Mouse (Mus musculus): ENCODE measurements around the gene 4930404H24Rik. TPM values are rescaled to one million over a fixed set of nuclear protein-coding genes. Genes with fewer than 3 reads are reported as not detected.
A peak's percentile ranks its signal among the peaks of the same experiment; 100 is the strongest.

Gene 4930404H24Rik
- polyA plus RNA-seq, 1 experiment from 2014 or later: not detected

- no peak overlapping the region for H3K4me3 ChIP-seq
- WGBS: 89% methylated on average over 6 of the region's 6 CpGs
- no peak for ATAC-seq (replicated peaks)
- H3K36me3 ChIP-seq: no peaks in the 10 kb centered on the region
- no peak overlapping the region for H3K4me2 ChIP-seq (replicated peaks)
- H3K4me1 ChIP-seq: peaks cover 14% of the 10 kb centered on the region
- H3K27me3 ChIP-seq: no peaks in the 10 kb centered on the region
- no peaks in the 10 kb centered on the region for H3K9me3 ChIP-seq
- H3K9ac ChIP-seq (replicated peaks): no peak overlapping the region
- H3K27ac ChIP-seq (replicated peaks): no peak overlapping the region
Measured at GRCm38 (mm10) chr2:153515582-153515981, 23.0 kb downstream of the 4930404H24Rik start.

DNA sequence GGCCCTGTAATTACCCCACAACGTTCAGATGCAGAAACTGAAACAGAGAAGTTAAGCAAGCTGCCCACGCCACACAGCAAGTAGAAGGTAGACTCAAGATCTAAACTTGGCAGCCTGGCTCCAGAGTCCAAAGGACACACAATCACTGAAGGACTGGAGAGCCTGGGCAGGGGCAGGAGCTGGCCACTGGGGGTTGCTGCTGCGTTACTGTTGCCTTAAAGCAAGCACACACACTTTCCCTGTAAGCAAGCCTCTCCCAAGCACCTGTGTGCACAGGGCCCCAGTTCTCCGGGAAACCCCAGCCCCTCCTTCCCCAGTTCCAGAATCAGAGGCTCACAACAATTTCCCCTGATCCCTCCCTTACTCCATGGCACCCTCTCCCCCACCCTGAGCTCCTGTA is 24.4 kb downstream of the 4930404H24Rik start:
- peaks cover 11% of the 10 kb centered on the region for H3K4me1 ChIP-seq
- H3K27ac ChIP-seq (replicated peaks): no peak overlapping the region
- no peak overlapping the region for H3K9ac ChIP-seq (replicated peaks)
- H3K4me3 ChIP-seq: no peak overlapping the region
- no peaks in the 10 kb centered on the region for H3K27me3 ChIP-seq
- WGBS: 46% methylated on average over 4 of the region's 4 CpGs
- H3K4me2 ChIP-seq (replicated peaks): no peak overlapping the region
- H3K36me3 ChIP-seq: no peaks in the 10 kb centered on the region
- no peaks in the 10 kb centered on the region for H3K9me3 ChIP-seq
- no peak for ATAC-seq (replicated peaks)

- H3K4me3 ChIP-seq: no peak overlapping the region
- WGBS: 79% methylated on average over 9 of the region's 9 CpGs
- H3K9ac ChIP-seq (replicated peaks): no peak overlapping the region
- peaks cover 11% of the 10 kb centered on the region for H3K4me1 ChIP-seq
- no peak for ATAC-seq (replicated peaks)
- H3K4me2 ChIP-seq (replicated peaks): no peak overlapping the region
- H3K36me3 ChIP-seq: no peaks in the 10 kb centered on the region
- no peaks in the 10 kb centered on the region for H3K9me3 ChIP-seq
- no peaks in the 10 kb centered on the region for H3K27me3 ChIP-seq
- no peak overlapping the region for H3K27ac ChIP-seq (replicated peaks)
Measured at GRCm38 (mm10) chr2:153520057-153520456, 27.5 kb downstream of the 4930404H24Rik start.

- peak; percentile 52 for ATAC-seq (replicated peaks)
- H3K9me3 ChIP-seq: no peaks in the 10 kb centered on the region
- no peaks in the 10 kb centered on the region for H3K36me3 ChIP-seq
- H3K4me2 ChIP-seq (replicated peaks): no peak overlapping the region
- H3K27ac ChIP-seq (replicated peaks): no peak overlapping the region; the same call in 1 of the 2 replicates
- WGBS: 26% methylated on average over 4 of the region's 4 CpGs
- H3K9ac ChIP-seq (replicated peaks): no peak overlapping the region
- peaks cover 28% of the 10 kb centered on the region for H3K4me1 ChIP-seq
- no peaks in the 10 kb centered on the region for H3K27me3 ChIP-seq
- no peak overlapping the region for H3K4me3 ChIP-seq
Measured at GRCm38 (mm10) chr2:153522270-153522669, 29.7 kb downstream of the 4930404H24Rik start.

- WGBS: 65% methylated on average over 9 of the region's 9 CpGs
Measured at GRCm38 (mm10) chr2:153523143-153523542, 30.6 kb downstream of the 4930404H24Rik start.

DNA sequence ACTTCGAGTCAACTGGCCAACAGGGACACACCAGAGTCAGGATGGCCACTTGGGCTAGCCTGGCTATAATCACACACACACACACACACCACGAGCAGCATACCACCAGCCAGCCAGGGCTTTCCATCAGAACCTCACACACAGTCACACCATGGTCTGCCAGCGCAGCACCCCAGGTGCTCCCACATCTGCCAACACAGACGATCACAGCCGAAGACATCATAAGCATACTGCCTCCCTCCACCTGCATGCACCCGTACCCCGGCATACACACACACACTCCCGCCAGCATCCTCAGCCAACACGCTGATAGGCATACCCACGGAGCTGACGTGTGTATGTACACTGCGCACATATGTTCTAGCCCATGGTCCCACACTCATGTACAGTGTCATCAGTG is 31.1 kb downstream of the 4930404H24Rik start:
- no peaks in the 10 kb centered on the region for H3K27me3 ChIP-seq
- H3K36me3 ChIP-seq: no peaks in the 10 kb centered on the region
- H3K9ac ChIP-seq (replicated peaks): no peak overlapping the region
- peaks cover 32% of the 10 kb centered on the region for H3K4me1 ChIP-seq
- H3K9me3 ChIP-seq: no peaks in the 10 kb centered on the region
- no peak overlapping the region for H3K4me3 ChIP-seq
- no peak overlapping the region for H3K27ac ChIP-seq (replicated peaks)
- no peak overlapping the region for H3K4me2 ChIP-seq (replicated peaks)
- 81% methylated on average over 12 of the region's 12 CpGs for WGBS
- no peak for ATAC-seq (replicated peaks)

More at GRCm38 (mm10) chr2:153523143-153523542, 30.6 kb downstream of the 4930404H24Rik start:
- no peak for ATAC-seq (replicated peaks)
- H3K4me3 ChIP-seq: no peak overlapping the region
- H3K9ac ChIP-seq (replicated peaks): no peak overlapping the region
- no peaks in the 10 kb centered on the region for H3K36me3 ChIP-seq
- H3K27ac ChIP-seq (replicated peaks): no peak overlapping the region
- peaks cover 32% of the 10 kb centered on the region for H3K4me1 ChIP-seq
- H3K27me3 ChIP-seq: no peaks in the 10 kb centered on the region
- H3K4me2 ChIP-seq (replicated peaks): no peak overlapping the region
- no peaks in the 10 kb centered on the region for H3K9me3 ChIP-seq

GRCm38 (mm10) chr2:153524727-153525126 is 32.1 kb downstream of the 4930404H24Rik start:
- H3K9ac ChIP-seq (replicated peaks): no peak overlapping the region
- H3K36me3 ChIP-seq: no peaks in the 10 kb centered on the region
- no peaks in the 10 kb centered on the region for H3K27me3 ChIP-seq
- H3K27ac ChIP-seq (replicated peaks): no peak overlapping the region
- H3K4me3 ChIP-seq: no peak overlapping the region
- WGBS: 67% methylated on average over 2 of the region's 2 CpGs
- ATAC-seq (replicated peaks): no peak
- peaks cover 32% of the 10 kb centered on the region for H3K4me1 ChIP-seq
- no peaks in the 10 kb centered on the region for H3K9me3 ChIP-seq
- H3K4me2 ChIP-seq (replicated peaks): no peak overlapping the region

GRCm38 (mm10) chr2:153525906-153526311 is 33.3 kb downstream of the 4930404H24Rik start:
- Histone ChIP-seq H3K4me2 (replicated peaks) (no peak overlapping the region), H3K4me3 (no peak overlapping the region), H3K27ac (replicated peaks) (no peak overlapping the region), H3K9ac (replicated peaks) (no peak overlapping the region), H3K9me3 (no peaks in the 10 kb centered on the region), H3K4me1 (peaks cover 37% of the 10 kb centered on the region), H3K36me3 (no peaks in the 10 kb centered on the region), H3K27me3 (no peaks in the 10 kb centered on the region; the same call in 1 of the 2 replicates)
- 15% methylated on average over 10 of the region's 10 CpGs for WGBS
- ATAC-seq (replicated peaks): no peak

DNA sequence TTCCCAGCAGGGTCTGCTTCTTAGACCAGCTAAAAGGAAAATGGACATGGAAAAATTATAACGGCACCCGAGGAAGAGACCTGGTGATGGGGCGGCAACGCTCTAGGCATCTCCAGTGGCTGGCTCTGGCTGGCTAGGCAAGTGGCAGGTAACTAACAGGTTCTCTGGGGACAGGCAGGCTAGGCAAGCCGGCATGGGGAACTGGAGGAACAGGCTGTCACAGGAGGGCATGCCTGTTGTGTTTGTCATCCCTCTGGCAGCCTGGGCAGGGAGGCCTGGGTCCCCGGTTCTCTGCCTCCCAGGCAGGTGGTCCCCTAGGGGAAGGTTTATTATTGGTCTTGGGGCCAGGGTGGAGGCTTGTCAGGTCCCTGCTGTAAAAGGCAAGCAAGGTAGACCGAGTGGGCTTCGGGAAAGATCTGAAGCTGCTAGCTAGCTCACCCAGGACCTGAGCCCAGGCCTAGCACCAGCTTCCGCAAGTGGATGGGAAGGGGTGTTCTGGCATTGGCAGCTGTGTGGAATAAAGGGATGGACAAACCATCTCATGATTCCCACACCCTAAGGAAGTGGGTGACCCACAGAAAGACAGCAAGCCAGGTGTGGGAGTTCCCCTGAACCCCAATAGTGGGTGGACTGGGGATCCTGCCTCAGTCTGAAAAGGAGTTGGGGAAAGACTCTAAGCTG is 34.4 kb downstream of the 4930404H24Rik start:
- Histone ChIP-seq H3K9me3 (no peaks in the 10 kb centered on the region), H3K4me1 (peaks cover 36% of the 10 kb centered on the region), H3K27me3 (no peaks in the 10 kb centered on the region; the same call in 1 of the 2 replicates), H3K9ac (replicated peaks) (peak overlapping the region; percentile 59; the same call in 1 of the 2 replicates), H3K36me3 (no peaks in the 10 kb centered on the region), H3K4me3 (peak overlapping the region; percentile 80), H3K27ac (replicated peaks) (peak overlapping the region; percentile 76), H3K4me2 (replicated peaks) (peak overlapping the region; percentile 73)
- WGBS: 47% methylated on average over 9 of the region's 9 CpGs
- ATAC-seq (replicated peaks): no peak

DNA sequence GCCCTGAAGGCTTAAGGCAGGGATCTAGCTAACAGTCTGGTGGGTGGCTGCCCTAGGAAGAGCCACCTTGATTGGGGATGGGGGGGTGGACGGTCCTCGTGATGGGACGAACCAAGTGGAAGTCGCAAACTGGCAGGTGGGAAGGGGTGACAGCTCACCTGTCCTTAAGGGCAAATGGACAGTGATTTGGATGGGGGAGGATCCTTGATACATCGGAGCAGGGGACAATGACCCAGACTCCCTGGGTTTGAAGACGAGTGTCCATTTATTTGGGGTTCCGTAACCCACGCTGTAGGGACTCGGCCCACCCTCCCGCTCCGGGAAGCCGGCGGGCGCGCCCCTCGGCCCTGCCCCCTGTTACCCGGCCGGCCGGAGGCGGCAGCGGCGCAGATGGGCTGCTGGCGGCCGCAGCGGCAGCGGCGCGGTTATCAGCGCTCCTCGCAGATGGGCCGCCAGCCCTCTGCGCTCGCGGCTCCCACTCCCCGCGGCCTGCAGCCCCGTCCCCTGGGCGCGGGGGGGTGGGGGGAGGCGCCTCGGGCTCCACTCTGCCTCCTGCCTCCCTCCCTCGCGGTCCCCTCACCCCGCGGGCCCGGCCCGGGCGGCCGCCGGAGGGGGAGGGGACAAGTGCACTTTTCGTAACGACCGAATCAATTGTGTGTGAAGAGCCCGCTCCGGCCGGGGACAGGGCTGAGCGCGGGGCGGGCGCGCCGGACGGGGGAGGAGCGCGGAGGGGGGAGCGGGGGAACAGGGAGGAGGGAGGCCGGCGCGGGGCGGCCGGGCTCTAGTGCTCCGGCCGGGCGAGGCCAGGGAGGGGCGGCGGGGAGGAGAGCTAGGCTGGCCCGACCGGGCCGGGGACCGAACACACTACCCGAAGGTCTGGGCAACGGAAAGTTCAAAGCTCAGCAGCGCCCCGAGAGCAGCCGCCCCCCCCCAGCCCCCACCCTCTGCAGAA is 35.3 kb downstream of the 4930404H24Rik start:
- ATAC-seq (replicated peaks): peak; percentile 27
- WGBS: 2% methylated on average over 63 of the region's 85 CpGs
- Histone ChIP-seq H3K4me1 (peaks cover 27% of the 10 kb centered on the region), H3K27me3 (no peaks in the 10 kb centered on the region; the same call in 1 of the 2 replicates), H3K27ac (replicated peaks) (peak overlapping the region; percentile 76), H3K9ac (replicated peaks) (peak overlapping the region; percentile 59), H3K36me3 (no peaks in the 10 kb centered on the region), H3K4me3 (peak overlapping the region; percentile 80), H3K9me3 (no peaks in the 10 kb centered on the region), H3K4me2 (replicated peaks) (peak overlapping the region; percentile 73)

DNA sequence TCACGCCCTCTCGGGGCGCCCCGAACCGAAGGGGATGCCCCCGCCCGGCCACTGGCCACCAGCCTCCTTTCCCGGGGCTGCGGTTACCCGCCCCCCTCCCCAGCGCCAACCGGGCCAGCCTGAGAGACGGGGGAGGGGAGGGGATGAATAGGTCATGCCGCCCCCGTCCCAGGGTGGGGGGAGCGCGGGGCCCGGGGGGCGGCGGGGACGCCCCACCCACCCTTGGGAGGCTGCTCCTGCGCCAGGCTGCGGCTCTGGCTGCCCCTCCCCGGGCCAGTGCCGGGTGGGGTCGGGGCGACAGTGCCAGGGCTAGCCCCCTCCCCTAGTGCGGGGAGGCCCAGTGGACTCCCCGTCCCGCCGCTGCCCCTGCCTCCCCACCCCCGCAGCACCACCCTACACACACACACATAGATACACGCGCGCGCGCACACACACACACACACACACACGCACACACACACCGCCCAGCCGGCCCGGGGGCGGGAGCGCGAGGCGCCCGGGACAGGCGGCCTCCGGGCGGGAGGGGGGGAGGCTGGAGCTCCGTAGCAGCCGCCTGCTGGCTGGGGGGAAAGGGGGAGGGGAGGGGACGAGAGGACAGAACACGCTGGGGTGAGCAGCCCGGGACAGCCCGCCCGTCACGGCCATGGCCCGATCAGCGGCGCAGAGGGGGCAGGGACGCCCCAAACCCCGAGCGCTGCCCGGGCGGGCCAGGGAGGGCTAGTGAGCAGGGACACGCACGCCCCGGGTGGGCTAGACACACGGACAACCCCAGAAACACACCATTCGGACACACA is 36.2 kb downstream of the 4930404H24Rik start:
- ATAC-seq (replicated peaks): peak; percentile 56
- H3K9me3 ChIP-seq: no peaks in the 10 kb centered on the region
- peaks cover 26% of the 10 kb centered on the region for H3K4me1 ChIP-seq
- peak overlapping the region; percentile 76 for H3K27ac ChIP-seq (replicated peaks)
- H3K36me3 ChIP-seq: no peaks in the 10 kb centered on the region
- under 1% methylated on average over 39 of the region's 70 CpGs for WGBS
- H3K27me3 ChIP-seq: no peaks in the 10 kb centered on the region; the same call in 1 of the 2 replicates
- peak overlapping the region; percentile 59 for H3K9ac ChIP-seq (replicated peaks)
- peak overlapping the region; percentile 73 for H3K4me2 ChIP-seq (replicated peaks)
- peak overlapping the region; percentile 80 for H3K4me3 ChIP-seq

Measured in forebrain, embryonic 15.5 days (tissue).